Mouse (Mus musculus): ENCODE data around the gene Aif1l. TPM values are rescaled to one million over a fixed set of nuclear protein-coding genes. Genes with fewer than 3 reads are reported as not detected.

The Aif1l gene
- polyA plus RNA-seq, 1 experiment from 2014 or later: 5.0 TPM

DNA sequence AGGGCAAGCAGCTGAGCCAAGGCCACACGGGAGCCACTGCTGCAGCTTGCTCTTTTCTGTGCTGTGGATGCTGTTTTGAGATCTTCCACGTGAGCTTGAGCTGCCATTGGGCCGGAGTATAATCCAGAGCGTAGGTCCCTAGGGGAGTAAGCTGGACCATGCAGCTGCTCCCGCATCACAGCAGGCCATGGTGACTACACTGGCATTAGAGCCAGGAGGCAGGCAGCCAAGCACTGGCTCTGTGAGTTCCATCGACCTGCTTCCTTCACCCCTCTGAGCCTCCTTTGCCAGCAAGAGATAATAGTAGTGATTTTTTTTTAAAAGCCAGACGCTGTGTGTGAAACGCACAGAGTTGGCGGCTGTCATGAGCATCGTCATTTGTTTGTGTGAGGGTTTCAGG lies 2.3 kb downstream of the Aif1l start:
- no peak for DNase-seq (ENCODE audit: low spot score)

DNA sequence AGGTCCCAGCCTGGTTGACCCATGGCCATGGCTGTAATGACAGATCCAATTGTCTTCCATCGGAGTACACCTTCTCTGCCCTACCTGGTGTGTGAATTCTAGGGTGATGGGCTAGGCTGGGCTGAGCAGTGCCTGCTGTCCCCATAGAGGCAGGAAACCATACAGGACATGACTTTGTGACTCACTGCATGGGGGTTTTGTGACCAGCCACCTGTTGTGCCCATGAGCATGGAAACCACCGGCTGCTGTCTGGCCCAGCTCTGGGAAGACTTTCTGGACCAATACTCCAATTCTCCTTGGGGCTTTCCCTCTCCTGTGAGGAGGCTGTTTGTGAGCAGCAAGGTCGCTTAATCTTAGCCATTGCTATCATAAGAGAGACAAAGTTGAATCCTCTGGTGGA lies 2.8 kb downstream of the Aif1l start:
- no peak for DNase-seq (ENCODE audit: low spot score)

DNA sequence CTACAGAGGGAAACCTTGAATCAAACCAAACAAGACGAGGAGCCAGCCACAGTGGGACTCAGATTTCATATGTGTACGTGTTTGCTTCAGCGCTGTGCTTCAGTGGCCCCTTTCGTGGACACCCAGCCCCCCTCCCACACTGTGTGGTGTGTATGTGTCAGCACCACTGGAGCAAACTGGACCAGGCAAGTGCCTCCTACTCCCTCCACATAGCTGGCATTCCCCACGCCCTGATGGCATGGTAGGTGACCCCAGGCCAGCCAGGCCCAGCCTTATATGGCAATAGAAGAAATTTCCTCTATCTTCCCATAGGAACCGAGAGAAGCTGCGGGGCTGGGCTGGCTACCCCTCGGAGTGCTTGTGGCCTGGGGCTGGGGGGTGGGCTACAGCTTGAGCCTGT lies 3.7 kb downstream of the Aif1l start:
- no peak for DNase-seq (ENCODE audit: low spot score)

DNA sequence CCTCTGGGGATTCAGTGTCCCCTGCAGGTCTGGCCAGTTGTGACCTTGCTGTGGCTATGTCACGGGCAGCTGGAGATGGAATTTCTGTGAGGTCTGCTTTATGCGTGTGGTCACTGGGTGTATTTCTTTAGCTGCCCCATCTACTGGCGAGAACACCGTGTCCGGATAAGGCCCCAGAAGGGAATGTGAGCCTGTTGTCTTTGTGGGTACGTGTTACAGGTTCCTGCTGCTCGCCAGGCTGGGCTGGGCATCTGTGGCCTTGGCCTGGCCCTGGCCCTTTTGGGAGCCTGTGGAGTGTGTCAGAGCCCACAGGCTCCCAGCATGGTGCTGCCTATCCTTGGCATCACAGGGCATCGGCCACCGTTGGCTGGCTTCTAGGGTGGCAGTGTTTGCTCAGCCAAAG lies 4.8 kb downstream of the Aif1l start:
- DNase-seq (ENCODE audit: low spot score): no peak

DNA sequence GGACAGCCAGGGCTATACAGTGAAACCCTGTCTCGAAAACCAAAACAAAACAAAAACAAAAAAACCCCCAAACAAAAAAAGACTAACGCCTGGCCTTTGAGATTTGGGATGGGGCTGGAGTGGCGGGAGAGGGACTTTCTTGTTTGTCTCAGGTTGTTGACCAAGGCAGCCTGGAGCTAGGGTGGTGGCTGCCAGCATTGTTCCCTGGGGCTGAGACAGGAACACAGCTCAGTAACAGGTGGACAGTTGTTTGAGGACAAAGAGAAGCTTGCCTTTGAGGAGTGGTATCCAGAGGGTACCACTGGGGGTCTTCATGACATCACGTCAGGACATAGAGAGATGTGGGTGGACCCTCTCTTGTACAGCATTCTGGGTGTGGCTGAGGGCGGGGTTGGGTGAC lies 5.7 kb downstream of the Aif1l start:
- DNase-seq (ENCODE audit: low spot score): no peak

DNA sequence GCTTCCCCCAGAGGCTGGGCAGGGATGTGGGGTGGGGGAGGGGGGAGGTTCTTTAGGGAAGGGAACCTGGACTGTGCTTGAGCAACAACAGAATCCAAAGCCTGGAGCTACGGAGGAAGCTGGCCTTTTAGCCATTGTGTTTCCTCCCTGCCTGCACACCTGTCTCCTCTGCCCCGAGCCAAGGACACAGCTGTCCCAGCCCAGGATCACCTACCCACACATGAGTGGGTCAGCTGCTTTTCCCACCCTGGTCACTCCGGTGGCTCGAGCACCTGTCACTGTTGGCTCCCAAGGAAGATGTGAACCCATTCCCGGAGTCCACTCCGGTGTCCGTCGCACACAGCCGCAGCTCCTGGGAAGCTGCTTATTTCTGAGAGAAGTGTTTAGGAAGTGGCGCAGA lies 7.3 kb downstream of the Aif1l start:
- no peak for DNase-seq (ENCODE audit: low spot score)

DNA sequence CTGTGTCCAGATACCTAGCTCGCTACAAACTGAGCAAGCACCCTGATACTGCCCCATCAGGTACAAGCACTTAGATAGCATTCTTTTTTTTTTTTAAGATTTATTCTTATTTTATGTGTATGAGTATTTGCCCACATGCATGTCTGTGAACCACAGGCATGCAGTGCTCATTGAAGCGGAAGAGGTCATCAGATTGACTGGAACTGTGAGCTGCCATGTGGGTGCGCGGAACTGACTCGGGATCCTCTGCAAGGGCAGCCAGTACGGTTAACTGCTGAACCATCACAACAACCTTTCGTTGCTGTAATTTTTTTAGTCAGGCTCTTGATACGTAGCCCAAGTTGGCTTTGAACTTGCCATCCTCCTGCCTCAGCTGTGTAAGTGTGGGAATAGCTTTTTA lies 11.0 kb downstream of the Aif1l start:
- no peak for DNase-seq (ENCODE audit: low spot score)

DNA sequence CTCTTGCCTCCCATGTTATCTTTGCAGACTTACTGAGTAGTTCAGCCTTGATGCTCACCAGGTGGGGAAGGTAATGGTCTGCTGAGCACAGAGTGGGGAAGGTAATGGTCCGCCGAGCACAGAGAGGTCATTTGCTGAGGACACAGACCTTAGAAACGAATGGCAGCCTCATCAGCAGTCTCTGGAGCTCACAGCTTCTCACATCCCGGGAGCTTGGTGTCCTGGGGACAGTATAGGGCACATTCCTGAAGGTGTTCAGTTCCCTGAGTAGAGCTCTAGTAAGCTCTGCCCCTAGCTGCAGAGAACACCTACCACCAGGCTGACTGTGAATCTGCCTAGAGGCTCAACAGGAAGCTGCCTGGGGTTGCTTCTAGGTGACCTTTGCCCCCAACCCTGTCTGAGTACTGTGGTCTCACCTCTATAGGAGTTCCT lies 11.9 kb downstream of the Aif1l start:
- no peak for DNase-seq (ENCODE audit: low spot score)

DNA sequence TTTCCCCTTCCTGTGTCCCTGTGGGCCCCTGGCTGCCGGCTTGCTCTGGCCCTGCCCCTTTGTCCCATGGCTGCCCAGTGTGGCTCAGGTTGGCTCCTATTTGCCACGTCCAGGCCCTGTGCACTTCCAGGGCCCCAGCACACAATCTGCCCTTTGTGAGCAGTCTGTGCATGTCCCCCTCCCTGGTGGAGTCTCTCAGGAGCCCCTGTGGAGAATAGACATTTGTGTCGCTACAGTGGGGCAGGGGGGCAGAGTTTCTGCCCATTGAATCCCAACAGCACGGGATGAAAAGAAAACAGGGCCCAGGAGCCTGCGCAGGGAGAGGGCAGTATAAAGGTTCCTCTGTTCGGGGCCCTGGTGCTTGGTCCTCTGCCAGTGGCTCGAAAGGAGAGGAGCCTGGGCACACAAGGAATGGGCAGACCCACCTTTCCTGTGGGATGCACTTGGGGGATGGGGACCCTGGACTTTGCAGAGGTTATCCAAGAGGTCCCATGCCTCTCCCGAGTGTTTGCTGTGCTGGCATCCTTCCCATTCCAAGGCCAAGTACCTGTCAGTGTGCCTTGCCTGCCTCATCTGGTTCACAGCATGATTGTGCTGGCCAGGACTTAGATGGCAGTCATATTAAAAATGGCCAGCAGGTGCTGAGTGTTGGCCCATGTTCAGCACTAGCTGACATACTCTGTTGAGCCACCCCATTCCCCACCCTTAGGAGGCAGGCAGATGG lies 12.7 kb downstream of the Aif1l start:
- DNase-seq (ENCODE audit: low spot score): no peak

DNA sequence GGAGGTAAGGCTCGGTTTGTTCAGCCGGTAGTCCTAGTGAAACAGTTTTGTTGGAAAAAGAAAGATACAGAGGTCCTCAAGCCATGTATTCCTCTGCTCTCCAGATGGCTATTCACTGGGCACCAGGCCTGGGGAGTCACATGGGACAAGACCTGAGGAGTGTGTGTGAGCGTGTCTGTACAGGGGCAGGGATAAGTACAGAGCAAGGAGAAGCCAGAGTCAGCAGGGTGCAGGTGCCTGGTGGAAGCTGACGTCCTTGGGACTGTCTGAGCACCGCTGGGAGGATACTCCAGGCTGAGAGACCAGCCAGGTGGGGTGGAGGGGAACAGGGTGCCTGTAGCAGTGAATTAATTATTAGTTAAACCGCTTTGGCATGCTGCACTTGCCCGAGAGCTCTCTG lies 13.6 kb downstream of the Aif1l start:
- no peak for DNase-seq (ENCODE audit: low spot score)

DNA sequence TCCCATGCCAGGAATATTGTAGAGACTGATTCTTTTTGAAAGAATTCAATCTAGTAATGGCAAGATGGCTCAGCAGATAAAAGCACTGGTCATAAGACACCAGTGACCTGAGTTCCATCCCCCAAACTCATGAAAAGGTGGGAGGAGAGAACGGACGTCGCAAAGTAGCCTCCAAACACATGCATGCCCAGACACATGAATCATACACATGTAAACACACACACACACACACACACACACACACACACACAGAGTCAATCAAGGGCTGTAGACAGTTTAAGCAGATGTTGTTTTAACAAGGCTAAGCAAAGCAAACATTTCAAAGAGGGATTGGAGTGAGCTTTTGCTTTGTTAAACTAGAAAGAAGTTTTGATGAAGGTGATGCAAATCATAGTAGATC lies 14.3 kb downstream of the Aif1l start:
- no peak for DNase-seq (ENCODE audit: low spot score)

DNA sequence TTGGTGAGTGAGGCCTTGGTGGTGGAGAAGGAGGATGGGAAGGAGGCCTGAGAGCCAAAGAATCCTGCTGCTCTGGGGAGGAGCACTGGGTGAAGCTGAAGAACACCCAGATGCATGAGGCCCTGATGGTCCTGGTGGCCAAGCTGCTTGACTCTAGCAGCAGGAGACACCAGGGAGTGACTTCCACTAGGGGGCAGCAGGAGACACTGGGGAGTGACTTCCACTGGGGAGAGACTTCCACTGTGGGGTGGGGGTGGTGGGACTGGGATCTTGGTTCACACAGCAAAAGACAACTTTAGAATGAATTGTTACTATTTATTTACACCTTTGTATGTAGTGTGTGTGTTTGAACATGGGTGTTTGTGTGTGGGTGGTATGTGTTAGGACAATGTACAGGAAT lies 15.2 kb downstream of the Aif1l start:
- DNase-seq (ENCODE audit: low spot score): peak; percentile 67

DNA sequence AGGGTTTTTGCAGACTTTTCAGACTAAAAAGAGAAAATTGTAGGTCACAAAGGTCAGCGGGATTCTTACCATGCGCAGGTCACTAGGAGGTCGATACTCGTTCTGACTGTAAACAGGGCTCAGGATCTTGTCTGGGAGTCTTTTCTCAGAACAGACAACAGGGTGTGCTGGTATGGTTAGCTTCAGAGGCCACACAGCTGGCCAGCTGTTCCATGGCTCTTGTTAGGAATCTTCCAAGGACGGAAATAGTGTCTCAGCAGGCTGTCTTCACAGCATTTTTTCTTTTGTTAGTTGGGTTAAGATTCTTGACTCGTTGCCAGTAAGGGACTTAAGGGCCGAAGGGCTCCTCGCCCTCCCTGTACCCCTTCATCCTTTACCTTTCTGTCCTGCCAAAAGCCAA lies 16.9 kb downstream of the Aif1l start:
- no peak for DNase-seq (ENCODE audit: low spot score)

DNA sequence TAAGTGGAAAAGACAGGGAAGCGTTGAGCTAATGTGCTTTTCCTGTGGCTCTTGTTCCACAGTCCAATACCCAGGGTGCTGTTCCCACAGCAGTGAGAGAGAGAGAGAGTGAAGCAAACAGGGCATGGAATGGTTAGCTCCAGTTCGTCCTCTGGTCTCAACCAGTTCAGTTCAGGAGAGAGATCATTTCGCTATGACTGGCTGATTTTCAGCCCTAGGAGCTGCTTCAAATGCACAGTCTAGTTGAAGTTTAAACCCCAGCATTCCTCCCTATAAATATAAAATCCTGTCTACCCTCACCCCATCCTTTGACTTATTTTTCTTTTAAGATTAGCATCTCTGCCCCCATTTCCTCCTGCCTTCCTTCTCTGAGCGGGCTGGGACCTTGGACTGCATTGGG lies 22.6 kb downstream of the Aif1l start:
- no peak for DNase-seq (ENCODE audit: low spot score)

DNA sequence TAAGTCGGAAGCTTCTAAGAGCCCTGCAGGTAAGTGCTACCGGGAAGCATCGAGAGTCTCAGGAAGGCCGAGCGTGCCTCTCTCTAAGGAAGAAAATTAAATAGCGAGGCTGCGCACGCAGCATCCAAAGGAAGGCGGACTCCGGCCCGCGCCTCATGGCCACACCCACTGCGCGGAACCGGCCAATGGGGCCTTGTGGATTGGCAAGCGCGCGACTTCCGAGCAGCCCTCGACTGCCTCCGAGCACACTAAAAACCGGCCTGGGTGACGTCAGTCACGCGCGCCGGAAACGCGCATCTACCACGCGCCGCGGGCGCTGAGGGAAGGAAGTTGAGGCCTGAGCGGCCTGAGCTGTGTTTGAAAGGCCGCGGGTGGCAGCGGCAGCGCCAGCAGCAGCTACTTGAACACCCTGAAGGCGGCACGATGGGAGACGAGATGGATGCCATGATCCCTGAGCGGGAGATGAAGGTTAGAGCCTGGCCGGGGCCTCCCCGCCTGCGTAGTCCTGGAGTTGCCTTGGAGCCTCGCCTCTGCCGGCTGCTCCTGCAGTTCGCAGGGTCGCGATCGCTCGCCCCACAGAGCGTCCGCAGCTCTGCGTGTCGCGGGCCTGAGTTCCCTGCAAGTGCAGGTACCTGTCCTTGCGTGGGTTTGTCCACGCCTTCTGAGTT lies 24.3 kb downstream of the Aif1l start, which contains the start of gene Nup214:
Gene Nup214, plus strand, starts transcription at position 296 of the 668 bp plus-strand sequence.
- DNase-seq (ENCODE audit: low spot score): peak; percentile 99

DNA sequence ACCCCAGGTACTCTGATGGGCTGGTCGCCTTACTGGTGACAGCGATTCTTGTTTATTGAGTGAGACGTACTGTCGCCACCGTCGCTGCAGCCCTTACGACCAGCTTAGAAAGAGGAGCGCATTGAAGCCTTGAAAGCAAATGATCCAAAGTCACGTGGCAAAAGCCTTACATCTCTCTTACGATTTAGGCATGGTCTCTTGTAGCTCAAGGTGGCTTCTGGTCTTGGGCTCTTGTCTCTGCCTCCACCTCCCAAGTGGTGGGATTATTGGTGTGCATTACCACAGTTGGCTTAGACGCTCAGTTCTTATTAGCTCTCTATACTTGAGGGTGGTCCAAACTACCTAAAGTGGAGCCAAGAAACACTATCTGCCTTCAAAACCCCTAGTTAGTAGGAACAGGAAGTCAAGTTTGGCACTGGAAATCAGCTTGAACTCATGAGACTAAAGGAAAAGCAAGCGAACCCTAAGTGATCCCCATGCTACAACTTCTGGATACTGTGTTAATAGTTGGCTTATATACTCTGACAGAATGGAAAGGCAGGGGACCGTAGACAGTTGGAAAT lies 25.0 kb downstream of the Aif1l start:
- no peak for DNase-seq (ENCODE audit: low spot score)

DNA sequence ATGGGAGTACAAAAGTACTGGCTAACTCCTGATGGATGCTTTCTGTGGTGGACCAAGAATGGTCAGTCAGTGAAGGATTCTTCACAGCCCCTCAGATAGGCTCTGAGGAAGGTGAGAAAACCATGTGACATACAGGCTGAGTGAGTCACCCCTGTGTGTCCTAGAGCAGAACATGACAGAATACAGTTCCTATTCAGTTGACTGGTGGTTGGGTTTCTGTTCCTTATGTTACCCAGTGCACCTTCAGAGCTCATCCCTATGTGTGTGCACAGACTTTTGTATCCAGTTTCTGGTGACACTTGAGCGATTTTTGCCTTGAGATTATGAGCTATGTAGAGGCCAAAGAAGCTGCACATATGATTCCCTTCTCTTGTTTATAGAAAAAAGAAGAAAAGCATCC lies 37.8 kb downstream of the Aif1l start:
- no peak for DNase-seq (ENCODE audit: low spot score)

DNA sequence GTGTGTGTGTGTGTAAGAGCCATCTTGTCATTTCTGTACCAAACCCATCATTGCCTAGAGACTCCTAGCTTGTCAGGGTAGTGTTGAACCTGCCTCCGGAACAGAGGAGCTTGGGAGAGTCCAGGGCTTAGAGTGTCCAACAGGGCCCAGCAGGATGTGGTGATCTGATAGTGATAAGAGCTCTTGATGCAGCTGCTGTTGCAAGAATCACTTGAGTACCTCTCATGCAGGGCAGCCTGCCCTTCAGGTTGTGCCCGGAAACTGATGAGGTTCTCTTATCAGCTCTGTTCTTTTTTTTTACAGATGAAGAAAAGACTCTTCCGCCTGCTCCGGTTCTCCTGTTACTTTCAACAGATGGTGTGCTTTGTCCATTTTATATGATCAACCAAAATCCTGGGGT lies 41.0 kb downstream of the Aif1l start:
- DNase-seq (ENCODE audit: low spot score): no peak

DNA sequence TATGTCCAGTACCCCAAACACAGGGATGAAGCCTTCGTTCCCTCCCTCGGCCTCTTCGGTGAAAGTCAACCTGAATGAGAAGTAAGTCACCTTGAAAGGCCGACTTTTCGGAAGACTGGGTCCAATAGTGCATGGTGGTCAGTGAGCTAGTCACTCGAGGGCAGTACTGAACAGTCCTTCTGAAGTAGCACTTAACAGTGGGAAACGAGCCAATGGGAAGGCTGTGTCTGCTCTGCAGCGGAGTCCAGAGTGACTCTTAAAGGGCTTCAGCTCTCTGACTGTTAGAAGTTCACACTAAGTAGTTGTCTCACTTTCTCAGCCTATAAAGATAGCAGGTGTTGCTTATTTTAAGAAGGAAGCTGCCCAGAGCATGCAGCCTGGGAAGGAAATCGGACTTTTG lies 45.0 kb downstream of the Aif1l start:
- no peak for DNase-seq (ENCODE audit: low spot score)

DNA sequence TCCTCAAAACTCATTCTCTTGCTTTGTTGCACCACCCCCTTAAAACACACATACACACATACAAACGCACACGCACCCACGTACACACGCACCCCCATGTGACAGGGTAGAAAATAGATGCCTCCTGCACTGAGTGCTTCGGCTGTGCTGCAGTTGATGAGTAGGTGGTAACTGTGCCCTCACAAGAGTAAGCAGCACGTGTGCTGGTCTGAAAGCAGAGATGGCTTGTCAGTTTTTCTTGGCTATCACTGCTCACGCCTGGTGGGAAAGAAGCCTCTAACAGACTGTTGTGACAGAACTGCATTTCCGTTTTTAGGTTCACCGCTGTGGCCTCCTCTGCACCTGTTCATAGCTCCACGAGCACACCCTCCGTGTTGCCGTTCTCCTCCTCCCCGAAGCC lies 46.1 kb downstream of the Aif1l start:
- DNase-seq (ENCODE audit: low spot score): no peak

DNA sequence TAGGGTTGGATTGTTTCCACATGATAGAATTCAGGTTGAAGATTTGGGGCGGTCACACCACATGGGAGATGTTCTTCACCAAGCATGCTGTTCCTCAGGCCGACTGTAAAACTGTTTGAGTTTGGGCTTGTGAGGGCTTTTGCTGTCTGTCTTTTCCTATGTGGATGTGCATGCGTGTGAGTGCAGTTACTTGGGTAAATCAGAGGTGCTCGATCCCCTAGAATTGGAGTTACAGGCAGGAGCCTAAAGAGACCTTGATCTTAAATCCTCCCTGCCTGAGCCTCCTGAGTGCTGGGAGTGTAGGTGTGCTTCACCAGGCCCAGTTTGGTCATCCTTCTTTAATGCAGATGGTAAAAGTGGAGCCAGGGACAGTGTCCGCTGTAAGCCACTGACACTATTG lies 47.6 kb downstream of the Aif1l start:
- no peak for DNase-seq (ENCODE audit: low spot score)

DNA sequence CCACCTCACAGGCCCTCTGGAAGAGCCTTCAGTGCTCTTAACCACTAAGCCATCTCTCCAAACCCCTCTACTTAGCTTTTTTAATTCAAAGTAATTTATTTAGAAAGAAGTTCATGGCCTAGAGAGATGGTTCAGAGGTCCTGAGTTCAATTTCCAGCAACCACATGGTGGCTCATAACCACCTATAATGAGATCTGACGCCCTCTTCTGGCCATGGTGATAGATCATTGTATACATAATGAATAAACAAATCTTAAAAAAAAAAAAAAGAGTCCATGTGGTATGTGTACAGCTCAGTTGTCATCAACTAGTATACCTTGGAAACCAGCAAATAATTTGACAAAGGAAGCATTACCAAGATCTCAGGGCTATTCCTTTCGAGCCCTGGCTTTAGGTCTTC lies 48.5 kb downstream of the Aif1l start:
- DNase-seq (ENCODE audit: low spot score): peak; percentile 61

DNA sequence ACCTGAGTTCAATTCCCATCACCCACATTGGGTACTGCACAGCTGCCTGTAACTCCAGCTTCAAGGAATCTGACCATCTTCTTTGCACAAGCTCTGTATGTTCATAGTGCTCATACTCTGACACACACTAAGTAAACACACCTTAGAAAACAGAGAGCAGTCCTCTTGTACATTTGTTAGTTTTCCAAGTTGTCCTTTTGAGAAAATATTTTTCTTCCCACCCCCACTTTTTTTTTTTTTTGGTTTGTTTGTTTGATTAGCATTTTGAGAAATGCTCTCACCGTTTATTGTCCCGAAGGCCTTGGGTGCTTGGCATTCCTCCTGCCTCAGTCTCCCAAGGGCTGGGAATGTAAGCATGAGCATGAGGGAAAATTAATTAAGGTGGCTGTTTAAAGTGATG lies 58.4 kb downstream of the Aif1l start:
- no peak for DNase-seq (ENCODE audit: low spot score)
